Comparison of ENCODE assay signal across 8 mouse cellular contexts in the genomic region with DNA sequence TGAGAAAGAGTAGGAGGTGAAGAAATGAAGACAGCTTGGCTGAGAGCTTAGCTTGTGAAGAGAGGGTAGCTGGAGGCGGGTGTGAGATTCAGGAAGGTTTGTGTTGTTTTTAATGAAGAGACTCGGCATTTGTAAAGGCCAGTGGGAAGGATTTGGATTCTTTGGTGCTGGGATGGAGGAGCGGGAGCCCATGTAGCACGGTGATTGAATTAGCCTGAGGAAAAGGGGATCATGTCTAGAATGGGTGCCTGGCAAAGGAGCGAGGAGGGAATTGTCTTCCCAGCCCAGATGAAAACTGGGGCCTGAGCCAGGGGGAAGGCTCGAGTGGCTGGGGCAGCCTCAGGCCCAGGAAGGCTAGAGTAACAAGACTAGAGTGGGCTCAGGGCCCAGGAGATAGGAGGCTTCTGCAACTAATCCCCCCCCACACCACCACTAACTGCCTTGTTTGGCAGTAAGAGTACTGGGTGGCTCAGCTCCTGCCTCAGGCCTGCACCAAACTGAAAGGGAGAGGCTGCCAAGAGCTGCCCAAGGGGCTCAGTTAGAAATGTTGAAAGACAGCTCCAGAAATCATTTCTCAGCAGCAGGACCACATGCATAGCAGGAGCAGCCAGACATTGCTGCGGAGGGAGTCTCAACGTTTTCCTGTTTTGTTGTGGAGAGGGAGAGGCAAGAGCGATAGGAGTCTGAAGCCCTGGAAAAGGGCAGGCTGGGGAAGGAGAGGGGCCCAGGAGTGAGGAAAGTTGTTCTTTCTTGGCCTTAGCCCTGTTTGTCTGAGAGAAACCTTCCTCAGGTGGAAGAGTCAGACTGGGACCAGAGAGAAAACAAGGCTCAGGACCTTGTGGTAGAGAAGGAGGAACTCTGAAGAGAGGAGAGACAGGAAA. TPM values are rescaled to one million over a fixed set of nuclear protein-coding genes. Genes with fewer than 3 reads are reported as not detected.
A peak's percentile ranks its signal among the peaks of the same experiment; 100 is the strongest.
DNase-seq lines count a peak whose midpoint lies in the region; TF ChIP-seq lines count a peak whose summit lies in the region.

No protein-coding gene starts in this region.

- TF ChIP-seq CTCF in cerebellum, adult 2 months (IDR thresholded peaks at IDR 0.05; ENCODE audit: borderline replicate concordance, insufficient read depth, low read depth, low read length) = no peak
- TF ChIP-seq CTCF in brain, embryonic 14.5 days (IDR thresholded peaks at IDR 0.05; ENCODE audit: borderline replicate concordance, extremely low read depth, insufficient read depth, insufficient read length) = no peak
- TF ChIP-seq CTCF in testis, adult 2 months (IDR thresholded peaks at IDR 0.05; ENCODE audit: control insufficient read depth, insufficient read depth, insufficient replicate concordance, low read depth, low read length) = no peak

- H3K27me3 ChIP-seq in cerebellum, adult 2 months (ENCODE audit: control insufficient read depth, insufficient read depth, low read length) = no peaks in the 10 kb centered on the region
- no peaks in the 10 kb centered on the region for H3K27me3 ChIP-seq in heart, embryonic 10.5 days (ENCODE audit: insufficient read depth, poor library complexity, severe bottlenecking)
- H3K27me3 ChIP-seq in testis, adult 2 months (ENCODE audit: control insufficient read depth, insufficient read depth, low read length) = no peaks in the 10 kb centered on the region

- no peaks in the 10 kb centered on the region for H3K9me3 ChIP-seq in heart, embryonic 10.5 days

- H3K27ac ChIP-seq in cerebellum, adult 2 months (ENCODE audit: insufficient read depth, low read length) = 0 out of 2 replicates have a peak overlapping the region, but pooled peaks have one; percentile 0
- peak overlapping the region; percentile 75; the same call in 1 of the 2 replicates for H3K27ac ChIP-seq in heart, embryonic 10.5 days
- H3K27ac ChIP-seq in testis, adult 2 months (ENCODE audit: control insufficient read depth, insufficient read depth, low read depth, low read length) = peak overlapping the region; percentile 2; the same call in 1 of the 2 replicates

- peaks cover 30% of the 10 kb centered on the region for H3K4me1 ChIP-seq in cerebellum, adult 2 months (ENCODE audit: control insufficient read depth, insufficient read depth, low read length)
- H3K4me1 ChIP-seq in heart, embryonic 10.5 days = peaks cover 39% of the 10 kb centered on the region
- no peaks in the 10 kb centered on the region for H3K4me1 ChIP-seq in testis, adult 2 months (ENCODE audit: control insufficient read depth, insufficient read depth, low read length)

- H3K36me3 ChIP-seq in heart, embryonic 10.5 days = peaks cover 18% of the 10 kb centered on the region
- H3K36me3 ChIP-seq in testis, adult 2 months (ENCODE audit: control insufficient read depth, insufficient read depth, low read length) = no peaks in the 10 kb centered on the region

- WGBS in cerebellum, adult 2 months = 32% methylated on average over 9 of the region's 9 CpGs
- WGBS in heart, embryonic 10.5 days = 71% methylated on average over 9 of the region's 9 CpGs

- H3K4me3 ChIP-seq in cerebellum, adult 2 months (replicated peaks; ENCODE audit: insufficient read depth, low read depth, low read length) = no peak overlapping the region
- no peak overlapping the region; the same call in 1 of the 2 replicates for H3K4me3 ChIP-seq in heart, embryonic 10.5 days
- H3K4me3 ChIP-seq in testis, adult 2 months (ENCODE audit: control insufficient read depth, low read depth, low read length) = no peak overlapping the region

- DNase-seq in cerebellum, adult 2 months = no peak
- no peak for DNase-seq in cerebellum, adult 9-10 months
- DNase-seq in brain, embryonic 14.5 days (ENCODE audit: low read depth) = peak; percentile 73
- DNase-seq in heart, embryonic 10.5 days (ENCODE audit: low spot score) = no peak
- DNase-seq in left cerebral cortex, adult 11 months (ENCODE audit: low spot score) = peak; percentile 58
- DNase-seq in lung, postnatal 4 days = peak; percentile 48 to 72
- no peak for DNase-seq in spleen, adult 12 weeks (ENCODE audit: low spot score)

- no peak for TF ChIP-seq POLR2A in cerebellum, adult 2 months (IDR thresholded peaks at IDR 0.05; ENCODE audit: borderline replicate concordance, insufficient read depth, low read length)
- TF ChIP-seq POLR2A in brain, embryonic 14.5 days (IDR thresholded peaks at IDR 0.05; ENCODE audit: borderline replicate concordance, extremely low read depth, insufficient read depth, insufficient read length, poor library complexity, severe bottlenecking) = no peak
- TF ChIP-seq POLR2A in testis, adult 2 months (IDR thresholded peaks at IDR 0.05; ENCODE audit: control insufficient read depth, low read depth, low read length) = no peak

RNA-seq across cellular contexts. Expression of gene Bace1, which starts 11.4 kb away (rescaled TPM):
- polyA plus RNA-seq in cerebellum, adult 2 months (2012; rRNA removed) = 68.2 and 76.7 TPM in 2 replicates
- polyA plus RNA-seq in brain, embryonic 14.5 days (2012; rRNA removed) = 39.2 and 52.9 TPM in 2 replicates
- polyA plus RNA-seq in heart, embryonic 10.5 days (2016; fragmentation: Nextera tagmentation; extraction: Ambion mirVana) = 17.6 and 19.4 TPM in 2 replicates
- polyA plus RNA-seq in testis, adult 2 months (2012; rRNA removed) = 0.75 and 1.8 TPM in 2 replicates

RNA-seq across cellular contexts. Expression of gene Cep164, which starts 21.3 kb away (rescaled TPM):
- 30.5 and 32.5 TPM in 2 replicates for polyA plus RNA-seq in cerebellum, adult 2 months (2012; rRNA removed)
- polyA plus RNA-seq in brain, embryonic 14.5 days (2012; rRNA removed) = 26.5 and 29.6 TPM in 2 replicates
- polyA plus RNA-seq in heart, embryonic 10.5 days (2016; fragmentation: Nextera tagmentation; extraction: Ambion mirVana) = 15.9 and 16.9 TPM in 2 replicates
- 64.5 and 69.5 TPM in 2 replicates for polyA plus RNA-seq in testis, adult 2 months (2012; rRNA removed)

RNA-seq across cellular contexts. Expression of gene Pcsk7, which starts 56.5 kb away (rescaled TPM):
- 32.6 and 33.3 TPM in 2 replicates for polyA plus RNA-seq in cerebellum, adult 2 months (2012; rRNA removed)
- 40.3 and 48.7 TPM in 2 replicates for polyA plus RNA-seq in brain, embryonic 14.5 days (2012; rRNA removed)
- polyA plus RNA-seq in heart, embryonic 10.5 days (2016; fragmentation: Nextera tagmentation; extraction: Ambion mirVana) = 18.5 and 22.1 TPM in 2 replicates
- polyA plus RNA-seq in testis, adult 2 months (2012; rRNA removed) = 34.4 and 39.0 TPM in 2 replicates

RNA-seq across cellular contexts. Expression of gene Rnf214, which starts 56.9 kb away (rescaled TPM):
- 45.8 and 47.4 TPM in 2 replicates for polyA plus RNA-seq in cerebellum, adult 2 months (2012; rRNA removed)
- 50.6 and 68.0 TPM in 2 replicates for polyA plus RNA-seq in brain, embryonic 14.5 days (2012; rRNA removed)
- 45.5 and 50.3 TPM in 2 replicates for polyA plus RNA-seq in heart, embryonic 10.5 days (2016; fragmentation: Nextera tagmentation; extraction: Ambion mirVana)
- 22.3 and 22.7 TPM in 2 replicates for polyA plus RNA-seq in testis, adult 2 months (2012; rRNA removed)

Comparison
In these comparisons a context has a peak if more than half of its experiments do, and no peak if none do; other contexts are left out.
1. DNase-seq: peak in brain, embryonic 14.5 days (single experiment), left cerebral cortex, adult 11 months (single experiment) and lung, postnatal 4 days (2 of 2); none in cerebellum, adult 2 months (0 of 2), cerebellum, adult 9-10 months (single experiment), heart, embryonic 10.5 days (single experiment) and spleen, adult 12 weeks (single experiment).
2. H3K27ac ChIP-seq: peak in every context shown above with its lines; median percentile 75 in heart, embryonic 10.5 days; 2 in testis, adult 2 months; 0 in cerebellum, adult 2 months.